Mouse (Mus musculus): Measurements from ENCODE around the gene Pitpnb.

Pitpnb gene

DNA sequence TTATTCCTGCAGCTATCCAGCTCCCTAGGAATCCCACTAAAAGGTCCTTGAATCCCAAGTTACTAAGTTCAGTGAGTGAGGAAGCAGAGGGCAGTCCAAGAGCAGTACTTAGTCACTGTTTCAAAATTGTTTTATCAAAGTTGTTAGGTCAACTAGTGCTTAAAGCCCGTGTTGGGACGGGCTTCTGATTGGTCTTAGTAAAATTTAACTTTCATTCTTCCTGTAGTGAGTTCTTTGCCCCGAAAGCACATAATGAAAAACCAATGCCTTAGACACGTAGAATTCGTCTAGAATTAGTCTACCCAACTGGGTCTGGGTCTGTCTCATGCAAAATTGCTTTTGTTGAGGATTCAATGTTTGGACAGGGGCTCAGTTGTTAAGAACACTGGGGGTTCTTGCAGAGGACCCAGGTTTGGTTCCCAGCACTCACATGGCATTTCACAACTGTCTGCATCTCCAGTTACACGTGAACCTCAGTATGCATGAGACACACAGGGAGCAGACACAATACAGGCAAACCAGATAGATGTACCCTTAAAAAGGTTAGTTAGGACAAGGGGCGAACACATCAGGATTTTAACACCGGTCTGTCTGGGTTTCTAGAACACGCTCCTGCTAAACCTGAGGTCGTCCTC is 664 bp upstream of the Pitpnb start:
- CTCF ChIA-PET, result no interaction called here
- POLR2A ChIA-PET, result interaction anchor here in 3 of 4 experiments (0.6 to 5.5 kb wide), 23 partner anchors 10 to 892 kb away, joined by 3 to 39 read pairs (median 4); partner anchors contain the start of genes Ep400 (in 1 of the 3), Fbrsl1 (in 1 of the 3) and Ulk1 (in 1 of the 3)

DNA sequence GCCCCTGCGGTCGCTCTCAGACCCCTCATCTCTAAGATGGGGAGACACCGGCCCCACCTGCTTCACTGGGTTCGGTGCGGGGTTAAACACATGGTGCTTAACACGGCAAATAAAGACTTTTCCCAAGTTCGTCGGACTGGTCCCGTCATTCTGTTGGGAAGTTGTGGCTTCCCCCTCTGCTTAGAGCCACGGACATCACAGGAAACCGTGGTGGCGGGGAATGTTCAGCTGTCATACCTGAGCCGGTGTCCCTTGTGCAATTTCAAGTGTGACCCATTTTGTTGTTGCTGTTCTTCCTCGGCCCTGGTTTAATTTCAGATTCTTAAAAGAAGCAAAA is 504 bp downstream of the Pitpnb start:
- CTCF ChIA-PET, result interaction anchor here in 2 of 4 experiments (0.6 to 1.0 kb wide), 3 partner anchors 11 to 747 kb away, joined by 3 to 4 read pairs (median 3); no protein-coding TSS in a partner anchor
- POLR2A ChIA-PET, result interaction anchor here in 3 of 4 experiments (0.6 to 5.5 kb wide), 19 partner anchors 11 to 521 kb away, joined by 3 to 39 read pairs (median 4); partner anchors contain the start of gene Ulk1 (in 1 of the 3)

- POLR2A ChIA-PET, result interaction anchor here in 3 of 4 experiments (0.6 to 1.0 kb wide), 6 partner anchors 11 to 813 kb away, joined by 3 to 4 read pairs (median 3); no protein-coding TSS in a partner anchor
- CTCF ChIA-PET, result interaction anchor here in 3 of 4 experiments (0.6 to 1.5 kb wide), 3 partner anchors 24 to 219 kb away, joined by 4 to 6 read pairs (median 4); no protein-coding TSS in a partner anchor
These were observed 5.6 kb downstream of the Pitpnb start for GRCm38 (mm10) chr5:111335939-111336691.

DNA sequence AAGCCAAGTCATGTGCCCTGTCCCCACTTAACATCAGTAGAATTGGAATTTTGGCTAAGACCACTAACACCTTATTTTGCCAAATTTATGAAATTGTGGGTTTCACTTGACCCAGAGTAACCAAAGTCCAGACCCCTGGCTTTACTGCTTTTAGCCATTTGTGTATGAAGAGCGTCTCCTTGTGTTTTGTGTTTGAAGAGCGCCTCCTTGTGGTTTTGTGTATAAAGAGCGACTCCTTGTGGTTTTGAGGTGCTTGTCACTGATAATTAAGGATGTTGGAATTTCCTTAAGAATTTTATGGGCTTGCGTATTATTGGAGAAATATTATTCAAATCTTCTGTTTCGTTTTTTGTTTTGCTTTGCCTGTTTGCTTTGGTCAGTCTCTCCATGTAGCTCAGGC is 11.0 kb downstream of the Pitpnb start:
- ChIA-PET POLR2A (interaction anchor here in 2 of 4 experiments (1.3 to 6.4 kb wide), 3 partner anchors 8 to 11 kb away, joined by 4 to 39 read pairs (median 6); partner anchors contain the start of gene Pitpnb (in 1 of the 2)), CTCF (interaction anchor here (0.6 to 1.9 kb wide), 18 partner anchors 8 to 593 kb away, joined by 3 to 10 read pairs (median 3); partner anchors contain the start of gene Pitpnb (in 1 of the 4))

GRCm38 (mm10) chr5:111344721-111345400 is 14.3 kb downstream of the Pitpnb start:
- ChIA-PET POLR2A (interaction anchor here in 1 of 4 experiments (0.6 to 6.4 kb wide), 4 partner anchors 12 to 725 kb away, joined by 3 to 39 read pairs (median 3); partner anchors contain the start of gene Pitpnb), CTCF (interaction anchor here in 2 of 4 experiments (1.1 to 1.3 kb wide), 2 partner anchors 71 to 75 kb away, joined by 3 to 4 read pairs; no protein-coding TSS in a partner anchor)

DNA sequence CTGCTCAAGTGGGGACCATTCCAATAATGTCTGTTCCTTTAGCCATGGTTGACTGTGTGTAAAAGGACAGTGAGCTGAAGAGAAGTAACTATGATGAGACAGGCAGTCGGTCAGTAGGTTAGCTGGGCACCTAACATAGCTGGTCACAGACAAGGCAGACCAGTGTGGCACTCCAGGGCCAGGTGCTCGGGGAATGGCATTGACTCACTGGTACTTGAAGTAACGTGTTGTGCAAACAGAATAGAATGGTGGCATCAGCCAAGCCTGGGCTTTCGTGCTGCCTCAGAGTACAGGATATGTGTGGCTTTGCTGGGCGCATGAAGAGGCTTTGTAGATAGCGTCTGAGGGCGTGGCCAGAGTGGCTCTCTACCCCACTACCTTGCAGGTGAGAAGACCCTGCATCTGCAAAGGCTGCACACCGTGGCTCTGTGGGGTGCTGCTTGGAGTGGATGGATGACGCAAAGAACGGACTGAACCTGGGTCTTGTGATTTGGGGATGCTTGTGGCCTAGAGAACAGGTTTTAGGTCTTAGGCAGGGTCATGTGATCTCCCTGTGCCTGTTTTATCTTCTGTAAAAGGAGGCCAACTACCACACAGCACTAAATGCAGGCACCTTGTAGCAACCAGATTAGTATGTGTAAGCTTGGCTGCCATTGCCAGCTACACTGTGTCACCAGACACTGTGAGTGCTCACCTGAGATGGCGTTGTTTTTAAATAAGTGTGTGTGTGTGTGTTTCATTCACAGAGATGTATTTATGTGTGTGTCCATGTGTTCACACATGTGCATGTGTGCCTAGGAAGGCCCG is 26.5 kb downstream of the Pitpnb start:
- POLR2A ChIA-PET, result interaction anchor here in 1 of 4 experiments (1.2 to 1.4 kb wide), 2 partner anchors 8 to 10 kb away, joined by 3 to 6 read pairs; no protein-coding TSS in a partner anchor
- CTCF ChIA-PET, result interaction anchor here in 2 of 4 experiments (1.0 to 1.4 kb wide), 2 partner anchors 15 to 31 kb away, joined by 3 read pairs; no protein-coding TSS in a partner anchor

GRCm38 (mm10) chr5:111360546-111360945 is 30.0 kb downstream of the Pitpnb start:
- CTCF ChIA-PET, result interaction anchor here in 2 of 4 experiments (0.7 to 1.4 kb wide), 10 partner anchors 9 to 836 kb away, joined by 3 to 8 read pairs (median 3); no protein-coding TSS in a partner anchor
- POLR2A ChIA-PET, result interaction anchor here in 1 of 4 experiments (1.0 kb wide), 1 partner anchor 25 kb away, joined by 3 read pairs; no protein-coding TSS in a partner anchor

- CTCF ChIA-PET, result interaction anchor here in 2 of 4 experiments (0.7 to 1.4 kb wide), 10 partner anchors 8 to 836 kb away, joined by 3 to 8 read pairs (median 3); no protein-coding TSS in a partner anchor
- POLR2A ChIA-PET, result interaction anchor here in 1 of 4 experiments (1.0 kb wide), 1 partner anchor 26 kb away, joined by 3 read pairs; no protein-coding TSS in a partner anchor
These were observed 30.5 kb downstream of the Pitpnb start for GRCm38 (mm10) chr5:111361058-111361457.

DNA sequence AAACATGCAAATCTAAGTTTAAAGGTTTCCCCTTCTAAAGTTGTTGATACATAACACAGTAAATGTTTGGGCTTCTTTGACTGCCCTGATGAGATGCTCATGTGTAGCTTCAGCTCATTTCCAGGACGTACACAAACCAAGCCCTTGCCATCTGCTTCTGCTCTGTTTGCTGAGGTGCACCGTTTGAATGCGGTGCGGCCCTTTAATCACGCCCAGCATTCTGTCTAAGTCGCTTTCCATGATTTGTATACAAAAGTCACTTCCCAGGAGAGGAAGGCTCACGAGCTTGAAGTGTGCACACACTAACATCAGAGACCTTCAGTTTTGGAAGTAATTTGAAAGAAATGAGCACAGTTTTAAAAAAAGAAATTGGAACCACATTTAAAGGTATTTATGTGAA is 31.3 kb downstream of the Pitpnb start:
- ChIA-PET CTCF (no interaction called here), POLR2A (interaction anchor here in 1 of 4 experiments (0.7 to 1.4 kb wide), 2 partner anchors 17 to 31 kb away, joined by 3 to 5 read pairs; partner anchors contain the start of gene Pitpnb)

DNA sequence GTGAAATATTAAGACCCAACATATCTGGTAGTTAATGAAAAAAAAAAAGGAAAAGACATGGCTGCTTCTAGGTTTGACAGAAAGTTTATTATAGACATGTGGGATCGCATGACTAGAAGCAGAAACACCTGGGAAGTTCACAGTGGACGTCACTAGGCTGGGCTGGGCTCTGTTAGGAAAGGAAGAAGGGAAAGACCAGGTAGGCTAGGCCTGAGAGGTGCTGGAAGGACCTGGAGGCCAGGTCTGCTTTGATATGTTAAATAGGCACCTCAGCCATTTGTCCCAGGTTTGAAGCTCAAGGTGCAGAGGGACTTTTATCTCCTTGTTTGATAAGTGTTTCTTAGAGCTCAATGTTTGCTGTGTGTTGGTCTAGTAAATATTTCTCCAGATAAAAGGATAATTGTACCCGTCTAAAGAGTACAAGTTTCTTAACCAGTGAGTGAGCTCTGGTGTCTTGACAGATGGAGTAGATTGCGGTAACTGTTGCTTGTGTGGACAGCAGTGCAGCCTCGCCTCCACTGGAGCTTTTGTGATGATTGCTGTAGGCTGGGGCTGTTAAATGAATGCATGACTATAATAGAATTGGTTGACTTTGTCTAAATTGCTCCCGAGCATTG is 33.0 kb downstream of the Pitpnb start:
- POLR2A ChIA-PET, result interaction anchor here in 2 of 4 experiments (0.6 to 1.8 kb wide), 9 partner anchors 8 to 260 kb away, joined by 3 to 4 read pairs (median 3); partner anchors contain the start of gene Pitpnb (in 1 of the 2)
- CTCF ChIA-PET, result interaction anchor here in 3 of 4 experiments (0.6 to 1.8 kb wide), 9 partner anchors 22 to 1105 kb away, joined by 3 to 9 read pairs (median 4); no protein-coding TSS in a partner anchor

GRCm38 (mm10) chr5:111364533-111364932 is 34.0 kb downstream of the Pitpnb start:
- ChIA-PET CTCF (interaction anchor here in 1 of 4 experiments (1.3 kb wide), 1 partner anchor 28 kb away, joined by 4 read pairs; no protein-coding TSS in a partner anchor), POLR2A (interaction anchor here in 1 of 4 experiments (1.1 to 1.8 kb wide), 2 partner anchors 20 to 26 kb away, joined by 3 to 4 read pairs; no protein-coding TSS in a partner anchor)

- CTCF ChIA-PET, result interaction anchor here in 1 of 4 experiments (0.6 kb wide), 1 partner anchor 452 kb away, joined by 4 read pairs; no protein-coding TSS in a partner anchor
- POLR2A ChIA-PET, result interaction anchor here in 1 of 4 experiments (1.5 kb wide), 1 partner anchor 11 kb away, joined by 3 read pairs; no protein-coding TSS in a partner anchor
These were observed 35.6 kb downstream of the Pitpnb start for GRCm38 (mm10) chr5:111366140-111366539.

- CTCF ChIA-PET, result interaction anchor here in 3 of 4 experiments (0.7 kb wide), 4 partner anchors 95 to 704 kb away, joined by 3 to 4 read pairs (median 3); no protein-coding TSS in a partner anchor
These were observed 37.5 kb downstream of the Pitpnb start for GRCm38 (mm10) chr5:111367937-111368517.

DNA sequence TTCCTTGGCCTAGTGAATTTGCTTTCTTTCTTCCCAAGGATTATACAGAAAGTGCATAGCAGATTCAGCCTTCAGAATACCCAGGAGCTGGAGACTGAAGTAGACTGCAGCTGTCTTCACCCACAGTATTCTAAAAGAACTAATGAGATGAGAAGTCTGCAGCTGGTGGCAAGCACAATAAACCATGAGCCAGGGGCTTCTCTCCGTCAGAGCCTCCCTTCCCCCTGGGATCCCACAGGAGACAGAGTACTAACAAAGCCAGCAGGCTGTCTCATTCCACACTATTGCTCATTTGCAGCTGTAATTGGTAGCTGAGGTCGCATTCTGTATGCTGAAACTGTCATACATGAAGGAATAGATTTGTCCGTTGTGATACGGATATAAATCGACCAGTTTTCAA is 38.0 kb downstream of the Pitpnb start:
- ChIA-PET CTCF (interaction anchor here in 2 of 4 experiments (0.7 to 1.2 kb wide), 3 partner anchors 8 to 704 kb away, joined by 3 to 4 read pairs (median 3); no protein-coding TSS in a partner anchor), POLR2A (interaction anchor here in 1 of 4 experiments (0.7 kb wide), 1 partner anchor 182 kb away, joined by 4 read pairs; no protein-coding TSS in a partner anchor)

More at GRCm38 (mm10) chr5:111367937-111368517, 37.5 kb downstream of the Pitpnb start:
- POLR2A ChIA-PET, result interaction anchor here in 1 of 4 experiments (0.6 to 1.0 kb wide), 2 partner anchors 37 to 476 kb away, joined by 3 to 9 read pairs; no protein-coding TSS in a partner anchor

DNA sequence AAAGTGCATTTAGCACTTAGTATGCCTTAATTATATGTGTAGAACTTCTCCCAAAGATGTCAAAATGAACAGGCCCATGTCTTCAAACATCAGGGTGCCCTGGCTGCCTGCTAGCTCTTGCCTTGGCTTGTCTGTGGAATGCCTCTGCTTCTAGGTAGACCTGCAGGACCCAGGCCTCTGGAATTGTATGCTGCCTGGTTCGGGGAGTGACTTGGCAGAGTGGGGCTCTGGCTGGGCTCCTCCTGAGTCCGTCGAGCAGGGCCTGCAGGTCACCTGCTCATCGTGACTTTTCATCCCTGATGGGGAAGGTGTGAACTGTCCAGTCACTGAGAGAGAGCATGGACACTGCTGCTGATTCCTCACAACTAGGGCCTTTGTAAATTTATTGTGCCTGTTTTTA is 45.1 kb downstream of the Pitpnb start:
- POLR2A ChIA-PET, result no interaction called here

More for the DNA sequence above, 45.1 kb downstream of the Pitpnb start:
- CTCF ChIA-PET, result no interaction called here
